Mouse (Mus musculus): Measurements from ENCODE around the gene Foxp1. TPM values are rescaled to one million over a fixed set of nuclear protein-coding genes. Genes with fewer than 3 reads are reported as not detected.

Foxp1 gene
- total and polyA plus RNA-seq, 3 experiments, result 16.1 to 42.0 TPM; not detected in 1

DNA sequence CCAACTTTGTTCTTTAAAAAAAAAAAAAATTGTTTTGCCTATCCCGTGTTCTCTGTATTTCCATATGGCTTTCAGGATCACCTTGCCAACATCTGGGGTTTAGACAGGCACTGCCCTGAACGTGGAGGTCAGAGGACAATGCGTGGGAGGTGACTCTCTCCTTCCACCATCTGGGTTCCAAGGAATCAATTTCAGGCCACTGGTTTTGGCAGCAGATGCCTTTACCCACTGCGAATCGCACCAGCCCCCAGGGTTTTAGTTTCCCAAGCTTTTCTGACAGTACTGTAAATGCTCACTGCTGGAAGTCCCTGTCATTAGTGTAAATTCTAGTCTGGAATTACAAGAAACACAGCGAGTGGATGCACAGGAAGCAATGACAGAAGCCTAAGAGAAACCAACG, 41.0 kb downstream of the Foxp1 start:
- H3K9me3 ChIP-seq (replicated peaks; ENCODE audit: insufficient read depth, low read length), result no peaks in the 10 kb centered on the region
- H3K27me3 ChIP-seq (ENCODE audit: control insufficient read depth in 1 of 2, insufficient read depth in 2 of 2, low read length in 2 of 2), result no peaks in the 10 kb centered on the region
- H3K36me3 ChIP-seq (ENCODE audit: control insufficient read depth in 1 of 2, insufficient read depth in 2 of 2, low read length in 2 of 2), result no peaks in the 10 kb centered on the region
- H3K4me3 ChIP-seq (ENCODE audit: control insufficient read depth in 1 of 2, insufficient read depth in 1 of 2, low read depth in 2 of 2, low read length in 2 of 2), result no peak overlapping the region
- H3K9ac ChIP-seq (ENCODE audit: control insufficient read depth, low read depth, low read length, poor library complexity, severe bottlenecking), result no peak overlapping the region
- no peak for TF ChIP-seq NRF1 (IDR thresholded peaks at IDR 0.05; ENCODE audit: insufficient read depth, low read depth, low read length, poor library complexity, severe bottlenecking)
- TF ChIP-seq ETS1 (IDR thresholded peaks at IDR 0.05; ENCODE audit: low read depth, low read length), result no peak
- TF ChIP-seq ZC3H11A (IDR thresholded peaks at IDR 0.05; ENCODE audit: low read depth, low read length), result no peak
- TF ChIP-seq JUND (IDR thresholded peaks at IDR 0.05; ENCODE audit: low read depth, low read length), result no peak
- no peak for TF ChIP-seq SMC3 (IDR thresholded peaks at IDR 0.05; ENCODE audit: low read depth, low read length)
- TF ChIP-seq MYC (IDR thresholded peaks at IDR 0.05; ENCODE audit: low read depth, low read length), result no peak
- no peak for TF ChIP-seq ELF1 (IDR thresholded peaks at IDR 0.05; ENCODE audit: low read depth, low read length)
- no peak for TF ChIP-seq MAFK (IDR thresholded peaks at IDR 0.05; ENCODE audit: borderline replicate concordance, low read depth, low read length)
- TF ChIP-seq CHD2 (IDR thresholded peaks at IDR 0.05; ENCODE audit: low read length), result no peak
- TF ChIP-seq E2F4 (IDR thresholded peaks at IDR 0.05; ENCODE audit: borderline replicate concordance, low read depth, low read length), result no peak
- TF ChIP-seq USF2 (IDR thresholded peaks at IDR 0.05; ENCODE audit: borderline replicate concordance in 1 of 2, insufficient read depth in 1 of 2, low read depth in 1 of 2, low read length in 2 of 2), result no peak
- no peak for TF ChIP-seq ZNF384 (IDR thresholded peaks at IDR 0.05; ENCODE audit: low read depth, low read length)
- TF ChIP-seq ZMIZ1 (IDR thresholded peaks at IDR 0.05; ENCODE audit: low read depth, low read length), result no peak
- TF ChIP-seq USF1 (IDR thresholded peaks at IDR 0.05; ENCODE audit: low read depth, low read length), result no peak
- TF ChIP-seq TAL1 (IDR thresholded peaks at IDR 0.05; ENCODE audit: low read length), result no peak
- no peak for TF ChIP-seq EP300 (IDR thresholded peaks at IDR 0.05; ENCODE audit: low read depth in 1 of 2, low read length in 2 of 2)
- no peak for TF ChIP-seq RCOR1 (IDR thresholded peaks at IDR 0.05; ENCODE audit: low read depth, low read length)
- no peak overlapping the region for H3K27ac ChIP-seq (ENCODE audit: control insufficient read depth, low read depth, low read length)
- H3K4me1 ChIP-seq (ENCODE audit: control insufficient read depth in 1 of 2, insufficient read depth in 2 of 2, low read length in 2 of 2), result no peaks in the 10 kb centered on the region
- no peaks in the 10 kb centered on the region for H3K79me2 ChIP-seq (ENCODE audit: control insufficient read depth, insufficient read depth, low read length, poor library complexity)
- no peak for DNase-seq (ENCODE audit: low read depth, low spot score)

DNA sequence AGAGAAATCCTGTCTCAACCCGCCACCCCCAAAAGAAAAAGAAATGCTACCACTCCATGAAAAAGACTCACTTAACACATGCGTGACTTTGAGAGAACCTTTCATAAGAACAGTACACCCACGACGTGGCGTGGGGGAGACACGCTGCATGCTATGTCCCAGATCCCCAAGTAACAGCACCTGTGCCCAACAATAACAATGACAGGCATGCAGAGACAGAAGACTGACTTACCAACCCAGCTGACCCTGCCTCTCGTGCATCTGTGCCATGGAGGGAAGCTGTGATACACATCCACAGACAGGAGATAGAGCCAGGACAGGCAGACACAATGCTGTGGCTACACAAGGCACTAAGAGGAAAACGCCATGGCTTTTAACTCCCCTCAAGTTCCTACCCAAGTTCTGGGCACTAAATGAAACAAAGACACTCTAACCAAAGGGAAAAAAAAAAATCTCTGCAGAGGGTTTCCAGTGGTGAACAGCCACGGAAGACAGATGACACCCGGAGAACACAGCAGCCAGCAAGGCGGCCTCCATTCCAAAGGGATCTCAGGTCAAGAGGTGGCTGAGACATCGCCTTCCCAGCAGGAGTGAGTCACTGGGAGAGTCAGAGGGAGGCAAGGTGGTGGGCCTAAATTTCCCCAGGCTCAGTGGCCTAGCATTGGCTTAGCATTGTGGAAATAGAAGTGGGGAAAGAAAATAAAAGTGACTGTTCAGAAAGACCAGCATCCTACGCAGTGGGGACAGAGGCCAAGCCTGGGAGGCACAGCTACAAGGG, 43.5 kb downstream of the Foxp1 start:
- Histone ChIP-seq H3K79me2 (ENCODE audit: control insufficient read depth, insufficient read depth, low read length, poor library complexity) (no peaks in the 10 kb centered on the region), H3K36me3 (ENCODE audit: control insufficient read depth in 1 of 2, insufficient read depth in 2 of 2, low read length in 2 of 2) (no peaks in the 10 kb centered on the region), H3K4me1 (ENCODE audit: control insufficient read depth in 1 of 2, insufficient read depth in 2 of 2, low read length in 2 of 2) (no peaks in the 10 kb centered on the region), H3K9ac (ENCODE audit: control insufficient read depth, low read depth, low read length, poor library complexity, severe bottlenecking) (no peak overlapping the region), H3K4me3 (ENCODE audit: control insufficient read depth in 1 of 2, insufficient read depth in 1 of 2, low read depth in 2 of 2, low read length in 2 of 2) (no peak overlapping the region), H3K27ac (ENCODE audit: control insufficient read depth, low read depth, low read length) (no peak overlapping the region), H3K27me3 (ENCODE audit: control insufficient read depth in 1 of 2, insufficient read depth in 2 of 2, low read length in 2 of 2) (no peaks in the 10 kb centered on the region), H3K9me3 (replicated peaks; ENCODE audit: insufficient read depth, low read length) (no peaks in the 10 kb centered on the region)
- TF ChIP-seq USF2 (IDR thresholded peaks at IDR 0.05; ENCODE audit: borderline replicate concordance in 1 of 2, insufficient read depth in 1 of 2, low read depth in 1 of 2, low read length in 2 of 2) (no peak), ZC3H11A (IDR thresholded peaks at IDR 0.05; ENCODE audit: low read depth, low read length) (no peak), SMC3 (IDR thresholded peaks at IDR 0.05; ENCODE audit: low read depth, low read length) (no peak), HCFC1 (IDR thresholded peaks at IDR 0.05; ENCODE audit: low read depth, low read length) (no peak), CHD1 (IDR thresholded peaks at IDR 0.05; ENCODE audit: low read depth, low read length) (no peak), NELFE (IDR thresholded peaks at IDR 0.05; ENCODE audit: low read depth, low read length) (no peak), UBTF (IDR thresholded peaks at IDR 0.05; ENCODE audit: borderline replicate concordance, insufficient read depth, low read depth, low read length) (no peak), CTCF (IDR thresholded peaks at IDR 0.05 in 2 of 3, conservative IDR thresholded peaks at IDR 0.05 in 1 of 3; ENCODE audit: control insufficient read depth in 1 of 3, insufficient read depth in 1 of 3, low read depth in 2 of 3, low read length in 3 of 3, poor library complexity in 1 of 3, severe bottlenecking in 1 of 3) (no peak), ELF1 (IDR thresholded peaks at IDR 0.05; ENCODE audit: low read depth, low read length) (no peak), RCOR1 (IDR thresholded peaks at IDR 0.05; ENCODE audit: low read depth, low read length) (no peak), ZMIZ1 (IDR thresholded peaks at IDR 0.05; ENCODE audit: low read depth, low read length) (no peak), MAX (IDR thresholded peaks at IDR 0.05; ENCODE audit: low read length) (no peak), SIN3A (IDR thresholded peaks at IDR 0.05; ENCODE audit: low read length) (no peak)
- DNase-seq (ENCODE audit: low read depth, low spot score), result no peak

All from MEL (cell line).